11 mouse cellular contexts compared by ENCODE assay signal in the genomic region with DNA sequence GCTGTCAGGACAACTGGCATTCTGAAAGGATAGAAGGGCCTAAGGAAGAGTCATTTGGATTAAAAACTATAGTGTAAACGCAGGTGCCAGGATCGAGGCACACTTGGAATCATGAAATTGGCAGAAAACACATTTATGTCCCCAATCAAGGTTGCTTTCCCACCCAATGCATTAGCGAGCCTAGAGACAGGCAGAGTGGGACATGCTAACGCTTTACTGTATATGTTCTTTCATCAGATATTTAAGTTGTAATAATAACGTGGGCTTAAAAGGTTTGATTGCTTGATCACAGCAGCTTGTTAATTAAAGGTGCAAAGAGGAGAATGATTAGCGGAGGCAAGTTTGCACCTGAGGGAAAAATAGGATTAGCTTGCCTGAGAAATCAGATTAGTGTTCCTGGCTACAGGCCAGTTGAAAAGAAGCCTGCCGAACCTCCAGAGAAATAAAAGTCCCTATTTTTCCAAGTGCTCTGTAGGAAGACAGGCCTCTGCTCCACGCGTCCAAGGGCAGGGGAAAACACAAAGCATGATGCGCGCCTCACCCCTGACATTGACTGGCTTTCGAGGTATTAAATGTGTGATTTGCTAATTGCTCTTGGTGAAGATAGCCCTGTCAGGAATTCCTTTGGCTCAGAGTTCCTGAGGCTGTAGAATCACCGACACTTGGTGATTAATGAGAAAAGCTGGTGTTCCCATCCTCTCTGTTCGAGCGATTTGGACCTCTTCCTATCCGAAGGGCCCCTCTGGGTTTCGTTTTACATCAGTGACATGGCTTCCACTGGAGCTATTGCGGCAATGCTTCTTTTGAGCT.
DNase-seq lines count a peak whose midpoint lies in the region; ATAC-seq and TF ChIP-seq lines count a peak whose summit lies in the region.
"Had no signal": no experiment of that assay in that cellular context is flagged by ENCODE, and none has a peak within 500 bp of the region (broad histone marks: within the 10 kb centered on the region; RNA-seq: fewer than 3 reads in every experiment).

No protein-coding gene starts in this region.

- H3K4me1 ChIP-seq in heart, embryonic 13.5 days: no peaks in the 10 kb centered on the region
- no peaks in the 10 kb centered on the region for H3K4me1 ChIP-seq in heart, embryonic 10.5 days
- H3K4me1 ChIP-seq in embryonic facial prominence, embryonic 14.5 days (ENCODE audit: control insufficient read depth, insufficient read depth, low read length): no peaks in the 10 kb centered on the region
- peaks cover 6% of the 10 kb centered on the region for H3K4me1 ChIP-seq in hindbrain, embryonic 10.5 days (replicated peaks)
- no peaks in the 10 kb centered on the region; the same call in 1 of the 2 replicates for H3K4me1 ChIP-seq in midbrain, postnatal 0 days (ENCODE audit: insufficient read depth, low read length)

- no peak for DNase-seq in heart, embryonic 10.5 days (ENCODE audit: low spot score)
- DNase-seq in embryonic facial prominence, embryonic 14.5 days (ENCODE audit: low spot score): peak; percentile 64
- DNase-seq in hindbrain, embryonic 10.5 days (ENCODE audit: low spot score): peak; percentile 2
- DNase-seq in midbrain, postnatal 0 days (ENCODE audit: low spot score): peak; percentile 70
- no peak for DNase-seq in MN1 (ENCODE audit: low spot score)
- no peak for DNase-seq in urinary bladder, postnatal 36 days (ENCODE audit: low spot score in 2 of 2)
- DNase-seq: kidney, adult 11 months; layer of hippocampus, adult 9-11 months had no signal

- no peaks in the 10 kb centered on the region for H3K9me3 ChIP-seq in heart, embryonic 13.5 days
- no peaks in the 10 kb centered on the region for H3K9me3 ChIP-seq in heart, embryonic 10.5 days
- no peaks in the 10 kb centered on the region for H3K9me3 ChIP-seq in embryonic facial prominence, embryonic 14.5 days (ENCODE audit: control insufficient read depth, low read length)
- H3K9me3 ChIP-seq in hindbrain, embryonic 10.5 days: no peaks in the 10 kb centered on the region
- H3K9me3 ChIP-seq in midbrain, postnatal 0 days (ENCODE audit: low read length): no peaks in the 10 kb centered on the region

- no peak for TF ChIP-seq CTCF in midbrain, postnatal 0 days (IDR thresholded peaks at IDR 0.05)

- no peaks in the 10 kb centered on the region for H3K36me3 ChIP-seq in heart, embryonic 13.5 days
- H3K36me3 ChIP-seq in heart, embryonic 10.5 days: no peaks in the 10 kb centered on the region
- no peaks in the 10 kb centered on the region for H3K36me3 ChIP-seq in embryonic facial prominence, embryonic 14.5 days (ENCODE audit: control insufficient read depth, insufficient read depth, low read length)
- no peaks in the 10 kb centered on the region for H3K36me3 ChIP-seq in hindbrain, embryonic 10.5 days
- no peaks in the 10 kb centered on the region for H3K36me3 ChIP-seq in midbrain, postnatal 0 days (ENCODE audit: insufficient read depth, low read length)

- H3K27ac ChIP-seq in heart, embryonic 13.5 days (replicated peaks): no peak overlapping the region
- H3K27ac ChIP-seq in heart, embryonic 10.5 days: no peak overlapping the region
- no peak overlapping the region for H3K27ac ChIP-seq in embryonic facial prominence, embryonic 14.5 days (replicated peaks; ENCODE audit: low read depth, low read length)
- H3K27ac ChIP-seq in hindbrain, embryonic 10.5 days: no peak overlapping the region
- no peak overlapping the region for H3K27ac ChIP-seq in midbrain, postnatal 0 days (ENCODE audit: low read depth, low read length)

- 0 out of 2 replicates have a peak overlapping the region, but pooled peaks have one; percentile 33 for H3K9ac ChIP-seq in heart, embryonic 13.5 days
- no peak overlapping the region for H3K9ac ChIP-seq in embryonic facial prominence, embryonic 14.5 days (ENCODE audit: low read depth, low read length)
- 0 out of 2 replicates have a peak overlapping the region, but pooled peaks have one; percentile 14 for H3K9ac ChIP-seq in midbrain, postnatal 0 days (replicated peaks; ENCODE audit: low read length, poor library complexity, severe bottlenecking)

- H3K4me2 ChIP-seq in heart, embryonic 13.5 days: peak overlapping the region; percentile 56
- peak overlapping the region; percentile 13; the same call in 1 of the 2 replicates for H3K4me2 ChIP-seq in embryonic facial prominence, embryonic 14.5 days (ENCODE audit: low read depth, low read length)
- peak overlapping the region; percentile 26 for H3K4me2 ChIP-seq in midbrain, postnatal 0 days (ENCODE audit: low read depth, low read length, poor library complexity, severe bottlenecking)

- no peaks in the 10 kb centered on the region for H3K27me3 ChIP-seq in heart, embryonic 13.5 days (replicated peaks)
- no peaks in the 10 kb centered on the region for H3K27me3 ChIP-seq in heart, embryonic 10.5 days (ENCODE audit: insufficient read depth, poor library complexity, severe bottlenecking)
- H3K27me3 ChIP-seq in embryonic facial prominence, embryonic 14.5 days (replicated peaks; ENCODE audit: control insufficient read depth, insufficient read depth, low read length): no peaks in the 10 kb centered on the region
- no peaks in the 10 kb centered on the region for H3K27me3 ChIP-seq in hindbrain, embryonic 10.5 days (ENCODE audit: insufficient read depth, poor library complexity, severe bottlenecking)
- no peaks in the 10 kb centered on the region for H3K27me3 ChIP-seq in midbrain, postnatal 0 days (ENCODE audit: insufficient read depth, low read length)
- H3K27me3 ChIP-seq: CH12.LX had no signal

- 39% methylated on average over 18 of the region's 18 CpGs for WGBS in heart, embryonic 13.5 days
- WGBS in heart, embryonic 10.5 days: 50% methylated on average over 18 of the region's 18 CpGs
- WGBS in embryonic facial prominence, embryonic 14.5 days: 42% methylated on average over 18 of the region's 18 CpGs
- 65% methylated on average over 18 of the region's 18 CpGs for WGBS in hindbrain, embryonic 10.5 days
- WGBS in midbrain, postnatal 0 days: 18% methylated on average over 18 of the region's 18 CpGs

- ATAC-seq in heart, embryonic 13.5 days (ENCODE audit: extremely low read depth, insufficient number of reproducible peaks, low FRiP score, low TSS enrichment): no peak
- peak; percentile 77; the same call in 1 of the 2 replicates for ATAC-seq in embryonic facial prominence, embryonic 14.5 days (ENCODE audit: low read depth)
- no peak for ATAC-seq in midbrain, postnatal 0 days (ENCODE audit: low FRiP score)
- no peak for ATAC-seq in erythroblast, adult 5-6 weeks (replicated peaks; ENCODE audit: low FRiP score, poor library complexity, severe bottlenecking)

- H3K4me3 ChIP-seq in heart, embryonic 13.5 days: peak overlapping the region; percentile 24; the same call in 1 of the 2 replicates
- H3K4me3 ChIP-seq in heart, embryonic 10.5 days: no peak overlapping the region
- no peak overlapping the region for H3K4me3 ChIP-seq in embryonic facial prominence, embryonic 14.5 days (ENCODE audit: low read depth, low read length)
- no peak overlapping the region for H3K4me3 ChIP-seq in hindbrain, embryonic 10.5 days
- H3K4me3 ChIP-seq in midbrain, postnatal 0 days (ENCODE audit: low read depth, low read length): 0 out of 2 replicates have a peak overlapping the region, but pooled peaks have one; percentile 6

Comparison
In these comparisons a context has a peak if more than half of its experiments do, and no peak if none do; other contexts are left out.
1. H3K4me3 ChIP-seq: peak in heart, embryonic 13.5 days (single experiment) and midbrain, postnatal 0 days (single experiment); none in heart, embryonic 10.5 days (single experiment), embryonic facial prominence, embryonic 14.5 days (single experiment) and hindbrain, embryonic 10.5 days (single experiment).
2. DNase-seq: peak in embryonic facial prominence, embryonic 14.5 days (single experiment), hindbrain, embryonic 10.5 days (single experiment) and midbrain, postnatal 0 days (single experiment); none in heart, embryonic 10.5 days (single experiment), MN1 (single experiment) and urinary bladder, postnatal 36 days (0 of 2).
3. Peak in every context shown above with its lines, with median percentiles within 50 percentile points of each other: H3K4me2 ChIP-seq.